Mouse (Mus musculus): Measurements from ENCODE around the gene Gpatch2l.

Gene Gpatch2l

DNA sequence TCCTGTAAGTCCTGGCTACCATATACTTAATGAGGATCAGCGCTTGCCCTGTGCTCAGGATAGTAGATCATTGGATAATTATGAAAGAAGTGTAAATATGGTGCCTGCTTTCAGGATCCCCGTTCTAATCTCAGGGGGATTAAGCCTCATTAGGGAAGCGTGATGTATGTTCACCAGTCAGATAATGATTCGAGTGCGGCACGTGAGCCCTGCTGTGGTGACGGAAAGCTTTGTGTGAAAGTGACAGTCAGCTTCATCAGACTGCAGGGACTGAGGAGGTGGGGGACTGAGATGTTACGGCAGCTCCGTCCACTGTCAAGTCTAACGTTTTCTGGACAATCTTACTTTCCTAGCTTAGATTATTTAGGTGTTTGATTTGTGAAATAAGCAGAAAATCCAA, 38.3 kb downstream of the Gpatch2l start:
- no peak for DNase-seq

DNA sequence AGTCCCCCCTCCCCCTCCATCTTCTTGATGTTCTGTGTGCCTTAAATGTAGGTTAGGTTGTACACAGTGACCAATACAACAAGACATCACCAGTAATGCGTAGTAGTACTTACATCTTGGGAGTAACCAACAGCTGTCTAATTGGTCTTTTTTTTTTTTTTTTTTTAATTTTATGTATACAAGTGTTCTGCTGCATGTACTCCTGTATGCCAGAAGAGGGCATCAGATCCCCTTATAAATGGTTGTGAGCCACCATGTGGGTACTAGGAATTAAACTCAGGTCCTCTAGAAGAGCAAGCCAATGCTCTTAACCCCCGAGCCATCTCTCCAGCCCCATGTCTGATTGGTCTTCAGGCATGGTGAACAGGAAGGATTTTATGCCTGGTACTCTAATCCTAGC, 44.0 kb downstream of the Gpatch2l start:
- DNase-seq: no peak

DNA sequence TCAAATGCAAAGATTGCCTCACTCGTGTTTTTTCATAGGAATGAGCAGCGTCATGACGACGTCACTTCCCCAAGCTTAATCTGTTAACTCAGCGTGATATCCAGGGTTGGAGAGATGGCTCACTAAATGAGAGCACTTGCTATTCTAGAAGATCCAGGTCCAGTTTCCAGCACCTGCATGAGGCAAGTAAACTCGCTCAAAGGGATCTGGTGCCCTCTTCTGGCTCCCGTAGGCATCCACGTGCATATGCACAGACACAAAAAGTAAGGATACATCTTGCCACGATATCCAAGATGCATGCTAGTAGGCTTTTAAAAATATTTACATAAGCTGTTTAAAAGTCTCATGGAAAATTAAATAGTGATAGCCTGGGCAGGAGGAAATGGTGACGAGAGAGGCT, 55.8 kb downstream of the Gpatch2l start:
- DNase-seq: no peak

DNA sequence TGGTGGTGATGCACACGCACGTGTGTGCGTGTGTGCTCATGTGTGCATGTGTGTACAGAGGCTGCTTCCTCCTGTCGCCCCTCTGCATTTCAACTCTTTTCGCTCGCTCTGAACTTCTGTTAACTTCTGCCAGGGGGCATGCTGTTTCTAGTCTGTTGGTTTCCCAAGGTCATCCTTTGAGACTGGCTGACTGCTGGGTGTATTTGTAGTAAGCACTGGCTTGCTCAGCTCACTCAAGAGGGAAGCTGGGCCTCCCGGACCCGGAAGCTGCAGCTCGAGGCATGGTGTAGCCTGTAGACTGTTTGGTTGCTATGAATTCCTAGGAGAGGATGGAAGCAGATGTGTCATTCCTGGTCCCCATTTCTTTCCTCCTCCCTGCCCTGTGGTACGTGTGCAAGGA, 61.3 kb downstream of the Gpatch2l start:
- DNase-seq: peak; percentile 11 to 30

DNA sequence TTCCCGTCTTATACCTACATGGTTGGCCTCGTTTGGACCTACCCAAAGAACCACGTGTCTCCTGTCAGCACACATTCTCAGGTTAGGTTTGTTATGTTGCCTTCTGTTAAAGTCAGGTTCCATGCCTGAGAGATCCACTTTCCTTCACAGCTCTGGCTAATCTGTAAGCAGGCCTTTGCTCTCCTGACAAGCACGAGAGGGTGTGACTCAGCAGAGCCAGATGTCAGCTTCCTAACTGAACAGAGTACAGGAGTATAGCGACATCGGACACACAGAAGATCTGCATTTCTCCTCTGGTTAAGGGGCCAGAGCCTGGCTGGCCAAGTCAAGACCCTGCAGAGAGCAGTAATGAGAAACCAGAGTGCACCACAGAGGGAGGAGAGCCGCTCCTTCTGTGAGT, 63.4 kb downstream of the Gpatch2l start:
- DNase-seq: peak; percentile 7 to 11

DNA sequence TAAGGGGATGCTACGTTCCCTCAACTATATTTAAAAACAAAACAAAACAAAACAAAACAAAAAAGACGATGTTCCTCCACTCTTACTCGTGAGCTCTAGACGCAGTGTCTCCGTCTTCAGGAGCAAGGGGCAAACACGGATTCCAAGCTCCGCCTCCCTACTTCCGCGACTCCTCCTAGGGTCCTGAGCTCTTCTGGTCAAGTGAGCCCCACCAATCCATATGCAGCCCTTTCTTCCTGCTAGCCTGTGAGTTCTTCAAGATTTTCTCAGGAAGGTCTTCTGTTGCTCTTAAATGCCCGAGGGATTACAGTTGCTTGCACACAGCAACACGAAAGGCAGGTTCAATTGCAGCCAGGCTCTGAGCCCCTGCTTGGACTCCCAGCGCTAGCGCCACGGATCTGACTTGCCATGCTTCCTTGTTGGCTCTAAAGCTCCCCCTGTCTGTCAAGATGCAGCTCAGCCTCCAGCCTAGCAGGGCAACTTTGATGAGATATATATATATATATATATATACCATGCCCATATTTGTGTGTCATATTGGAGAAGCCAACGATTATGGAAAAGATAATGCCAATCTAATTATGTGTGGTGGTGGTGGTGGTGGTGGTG, 64.1 kb downstream of the Gpatch2l start:
- peak; percentile 15 to 45 for DNase-seq

DNA sequence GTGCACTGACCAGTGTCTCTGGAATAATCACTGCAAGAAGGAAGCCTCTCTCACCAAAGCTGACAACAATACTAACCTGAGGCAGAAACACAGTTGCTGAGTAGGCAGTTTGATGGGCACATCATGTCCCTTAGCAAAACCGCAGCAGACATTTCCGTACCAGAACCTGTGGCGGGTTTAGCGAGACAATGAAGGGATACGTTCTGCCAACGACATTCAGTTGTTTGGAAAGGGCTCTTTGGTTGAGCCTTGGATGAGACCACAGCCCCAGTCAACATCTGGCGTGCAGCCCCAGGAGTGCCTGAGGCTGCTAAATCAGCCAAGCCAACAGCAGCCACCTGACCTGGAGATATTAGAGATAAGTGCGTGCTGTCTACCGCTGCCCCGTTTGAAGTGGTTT, 67.8 kb downstream of the Gpatch2l start:
- DNase-seq: no peak

DNA sequence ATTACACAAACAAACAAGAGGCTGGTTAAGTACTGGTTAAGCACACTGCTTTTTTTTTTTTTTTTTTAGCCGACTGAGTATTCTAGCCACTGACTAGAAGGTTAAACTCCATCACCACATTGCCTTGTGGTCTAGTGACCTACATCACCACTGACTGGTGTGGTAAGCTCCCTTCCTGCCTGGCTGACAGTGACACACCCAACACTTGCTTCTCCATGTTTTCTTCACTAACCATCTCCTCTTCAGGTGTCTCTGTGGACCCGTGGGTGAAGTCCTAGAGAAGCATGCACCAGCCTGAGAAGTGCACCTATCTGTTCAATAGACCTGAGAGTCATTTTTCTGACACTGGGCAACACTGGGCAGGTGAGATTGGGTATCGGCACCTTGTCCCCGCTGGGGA, 68.2 kb downstream of the Gpatch2l start:
- no peak for DNase-seq

DNA sequence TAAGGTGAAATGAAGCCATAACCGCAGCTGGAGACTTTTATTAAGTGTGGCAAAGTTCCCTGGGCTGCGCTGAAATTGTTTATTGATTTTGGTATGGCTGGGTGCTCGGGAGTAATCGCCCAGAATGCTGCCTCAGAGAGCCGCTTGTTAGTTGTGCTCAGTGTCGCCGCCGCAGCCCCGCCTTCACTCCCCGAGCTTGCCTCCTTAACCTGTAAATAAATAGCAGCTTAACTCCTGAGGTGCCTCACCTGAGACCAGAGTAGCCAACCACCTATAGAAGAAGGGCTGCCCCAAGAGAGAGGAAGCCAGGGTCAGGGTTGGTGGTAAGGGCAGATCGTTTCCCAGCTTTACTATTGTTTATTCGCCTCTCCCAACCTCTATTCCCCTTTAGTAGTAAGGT, 79.0 kb downstream of the Gpatch2l start:
- peak in 1 of 2 experiments; percentile 19 for DNase-seq

DNA sequence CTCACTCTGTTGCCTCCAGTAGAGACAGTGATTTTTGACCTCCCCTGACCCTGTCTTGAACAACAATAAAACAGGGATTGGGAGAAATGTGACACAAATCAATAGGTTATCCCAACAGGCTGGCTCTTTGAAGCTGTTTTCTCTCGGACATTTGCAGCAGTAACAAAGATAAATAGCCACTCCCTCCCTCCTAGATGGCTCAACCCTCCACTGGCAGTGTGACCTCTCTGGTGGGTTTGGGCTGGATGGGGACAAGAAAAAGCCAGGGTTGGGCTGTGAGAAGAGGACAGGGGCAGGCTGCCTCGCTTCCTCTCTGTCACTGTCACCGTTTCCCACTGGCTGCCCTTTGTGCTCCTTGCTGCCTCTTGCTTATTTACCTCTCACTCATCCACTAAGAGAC, 82.6 kb downstream of the Gpatch2l start:
- DNase-seq: no peak

DNA sequence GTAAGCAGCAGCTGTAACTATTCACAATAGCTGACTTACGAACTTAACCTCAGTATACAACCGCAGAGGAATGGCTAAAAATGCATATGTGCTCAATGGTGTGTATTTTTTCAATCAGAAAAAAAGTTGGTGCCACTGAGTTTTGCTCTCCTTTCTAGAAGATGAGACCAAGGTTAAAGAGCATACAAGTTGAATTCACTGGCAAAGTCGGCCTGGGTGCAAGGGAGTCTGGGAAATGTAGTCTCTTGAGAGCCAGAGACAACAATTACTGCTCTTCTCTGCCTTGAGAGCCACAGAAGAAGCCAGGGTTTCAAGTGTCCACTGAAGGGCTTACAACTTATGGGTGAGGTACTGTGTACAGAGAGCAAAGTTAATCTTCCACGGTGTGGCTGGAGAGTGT, 88.2 kb downstream of the Gpatch2l start:
- DNase-seq: no peak

DNA sequence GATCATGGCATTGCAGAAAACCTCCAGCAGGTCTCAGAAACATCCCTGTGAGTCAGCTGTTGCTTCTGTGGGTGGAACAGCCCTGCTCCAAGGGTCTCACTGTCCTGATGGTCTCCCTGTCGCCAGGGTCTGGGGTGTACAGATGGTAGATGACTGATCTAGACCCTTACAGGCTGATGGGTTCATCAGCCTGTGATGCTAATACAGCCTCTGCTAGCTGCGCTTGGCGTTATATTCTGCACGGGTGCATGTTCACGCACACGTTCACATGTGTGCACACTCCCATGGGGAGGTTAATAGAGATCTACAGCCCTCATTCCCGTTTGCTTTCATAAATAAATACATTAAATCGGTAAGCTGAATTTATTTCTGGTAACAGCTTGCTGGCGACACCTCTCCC, 89.0 kb downstream of the Gpatch2l start:
- no peak for DNase-seq

DNA sequence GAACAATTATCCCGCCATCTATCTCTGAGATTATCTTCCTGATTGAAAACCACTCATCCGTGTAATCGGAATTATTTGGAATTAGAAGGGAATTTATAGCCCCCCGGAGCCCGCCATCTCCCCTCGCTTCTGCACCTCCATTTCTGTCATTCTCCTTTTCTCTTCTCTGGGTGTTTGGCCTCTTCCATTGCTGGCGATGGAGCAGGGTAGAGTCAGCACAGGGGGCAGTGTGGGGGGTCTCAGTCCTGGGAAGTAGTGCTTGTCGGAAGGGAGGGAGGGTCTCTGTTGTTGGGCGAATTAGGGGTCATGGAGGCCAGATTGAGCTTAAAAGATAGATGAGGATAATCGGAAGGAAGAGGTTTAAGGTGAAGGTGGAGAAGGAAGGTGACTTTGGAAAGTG, 89.6 kb downstream of the Gpatch2l start:
- no peak for DNase-seq

DNA sequence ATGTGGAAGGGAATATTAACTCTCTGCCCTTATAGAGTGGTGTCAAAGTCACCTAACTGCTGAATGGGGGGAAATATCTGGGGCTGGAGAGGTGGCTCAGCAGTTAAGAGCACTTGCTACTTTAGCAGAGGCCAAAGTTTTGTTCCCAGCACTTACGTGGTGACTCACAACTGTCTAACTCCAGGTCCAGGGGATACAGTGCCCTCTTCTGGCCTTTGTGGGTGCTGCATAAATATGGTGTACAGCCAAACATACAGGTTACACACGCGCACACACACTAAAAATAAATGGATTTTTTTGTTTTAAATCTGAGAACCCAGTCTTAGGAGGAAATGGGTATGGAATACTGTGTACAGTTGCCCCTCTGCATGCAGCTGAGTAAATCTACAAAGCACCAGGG, 94.6 kb downstream of the Gpatch2l start:
- DNase-seq: no peak

DNA sequence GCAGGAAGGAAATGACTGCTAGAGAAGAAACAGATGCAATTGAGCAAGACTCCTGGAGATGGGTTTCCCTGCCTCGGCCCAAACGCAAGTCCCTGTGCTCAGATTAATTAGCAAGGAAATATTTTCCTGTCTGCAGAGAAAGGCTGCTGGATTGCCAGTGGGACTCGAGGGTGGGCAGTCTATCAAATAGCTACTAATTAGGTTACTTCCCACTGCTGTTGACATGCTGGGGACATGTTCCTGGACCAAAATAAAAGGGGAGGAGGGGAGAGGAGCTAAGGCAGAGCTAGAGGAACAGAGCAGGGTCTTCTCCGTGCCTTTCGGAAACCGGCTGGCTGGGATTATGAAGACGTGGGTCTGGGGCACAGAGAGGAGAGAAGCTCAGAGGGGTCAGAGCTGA, 95.2 kb downstream of the Gpatch2l start:
- DNase-seq: no peak

Data from kidney, postnatal 36 days (tissue).